Mouse (Mus musculus) NIH3T3 (cell line): ENCODE measurements around the gene Mkrn1.
A peak's percentile ranks its signal among the peaks of the same experiment; 100 is the strongest.
"Not testable (repeated sequence)": the region's sequence is repeated elsewhere in the genome, so short reads cannot be mapped to it uniquely, and the experiment has no call there.

ENCODE experiments used
- DNase-seq: peaks from one replicate; pipeline ENCODE4 v3.0.0-alpha.2; 2012; ENCODE audit warnings: low read depth

Gene Mkrn1

DNA sequence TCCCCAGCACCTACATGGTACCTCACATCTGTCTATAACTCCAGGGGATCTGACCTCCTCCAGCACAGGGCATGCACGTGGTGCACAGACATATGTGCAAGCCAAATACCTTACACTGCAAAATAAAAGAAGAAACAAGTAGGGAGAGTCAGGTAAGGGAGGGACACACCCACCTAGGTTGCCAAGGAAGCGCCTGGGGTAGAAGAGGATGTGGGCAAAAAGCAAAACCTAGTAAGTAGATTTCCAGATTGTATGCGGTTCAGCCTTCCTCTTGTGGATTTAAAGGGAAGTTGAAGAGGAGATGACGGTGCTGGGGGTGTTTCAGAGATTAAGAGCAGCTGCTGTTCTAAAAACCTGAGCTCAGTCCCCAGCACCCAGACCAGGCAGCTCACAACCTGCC is 41.0 kb downstream of the Mkrn1 start:
- no peak for DNase-seq

GRCm38 (mm10) chr6:39378161-39378835 is 42.0 kb downstream of the Mkrn1 start:
- DNase-seq = peak; percentile 20

- peak; percentile 89 for DNase-seq
Measured at GRCm38 (mm10) chr6:39377311-39377827, 42.9 kb downstream of the Mkrn1 start, which contains the start of gene Slc37a3. TSS of gene Slc37a3 (minus strand) at chr6:39377675.

DNA sequence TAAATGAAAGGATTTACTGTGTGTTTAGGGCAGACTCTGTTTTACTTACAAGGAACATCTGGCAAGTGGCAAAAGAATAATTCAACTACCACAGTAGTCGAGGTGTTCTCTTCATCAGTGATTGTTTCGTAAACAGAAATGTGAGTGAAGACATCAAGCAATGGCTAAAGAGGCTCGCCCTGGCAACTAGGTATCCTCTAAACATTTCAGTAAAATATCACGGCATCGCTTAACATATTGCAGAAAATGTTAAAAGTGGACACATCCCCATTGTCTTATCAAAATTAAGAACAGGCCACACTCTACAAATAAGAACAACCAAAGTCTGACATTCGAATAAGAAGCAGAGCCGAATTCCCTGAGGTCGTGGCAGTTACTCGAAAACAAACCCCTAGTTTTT is 43.5 kb downstream of the Mkrn1 start:
- no peak for DNase-seq

- peak; percentile 39 for DNase-seq
Measured at GRCm38 (mm10) chr6:39373301-39373955, 46.8 kb downstream of the Mkrn1 start.

DNA sequence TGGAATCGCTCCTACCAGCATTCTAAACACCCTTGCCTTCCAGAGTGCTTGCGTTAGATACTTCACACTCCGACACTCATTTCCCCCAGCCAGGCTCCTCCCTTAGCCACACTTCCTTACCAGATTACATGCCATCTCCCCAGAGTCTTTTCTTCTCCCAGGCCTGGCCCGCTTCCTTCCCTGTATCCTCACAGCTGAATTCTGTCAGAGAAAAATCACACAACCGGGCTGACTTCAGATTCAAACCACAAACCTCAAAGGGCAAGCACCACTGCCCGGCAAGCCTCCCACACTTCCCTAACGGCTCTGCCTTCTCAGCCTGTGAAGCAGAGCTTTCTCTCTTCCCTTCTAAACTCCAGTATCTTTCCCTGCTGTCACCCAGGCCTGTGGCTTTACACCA is 47.5 kb downstream of the Mkrn1 start:
- peak; percentile 82 for DNase-seq

DNA sequence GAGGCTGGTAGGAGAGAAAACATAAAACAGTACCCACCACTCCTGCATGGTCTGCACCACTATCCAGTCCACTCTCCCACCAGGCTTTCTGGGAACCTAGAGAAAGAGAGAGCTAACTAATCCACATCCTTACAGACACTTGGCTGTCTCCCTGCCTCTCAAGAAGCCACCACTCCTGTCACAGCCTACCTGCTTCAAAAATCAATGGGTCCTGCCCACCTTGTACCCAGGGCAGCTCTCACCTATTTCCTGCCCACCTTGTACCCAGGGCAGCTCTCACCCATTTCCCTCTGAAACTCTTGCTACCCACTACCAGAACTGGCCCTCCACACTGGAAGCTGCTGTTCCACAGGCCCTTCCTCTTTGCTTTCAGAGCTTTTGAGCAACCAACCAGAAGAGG is 48.2 kb downstream of the Mkrn1 start:
- no peak for DNase-seq

GRCm38 (mm10) chr6:39369631-39370030 is 50.6 kb downstream of the Mkrn1 start:
- DNase-seq = no peak

- no peak for DNase-seq
Measured at GRCm38 (mm10) chr6:39362684-39363083, 57.6 kb downstream of the Mkrn1 start.

GRCm38 (mm10) chr6:39359207-39359606 is 61.1 kb downstream of the Mkrn1 start:
- not testable (repeated sequence) for DNase-seq

DNA sequence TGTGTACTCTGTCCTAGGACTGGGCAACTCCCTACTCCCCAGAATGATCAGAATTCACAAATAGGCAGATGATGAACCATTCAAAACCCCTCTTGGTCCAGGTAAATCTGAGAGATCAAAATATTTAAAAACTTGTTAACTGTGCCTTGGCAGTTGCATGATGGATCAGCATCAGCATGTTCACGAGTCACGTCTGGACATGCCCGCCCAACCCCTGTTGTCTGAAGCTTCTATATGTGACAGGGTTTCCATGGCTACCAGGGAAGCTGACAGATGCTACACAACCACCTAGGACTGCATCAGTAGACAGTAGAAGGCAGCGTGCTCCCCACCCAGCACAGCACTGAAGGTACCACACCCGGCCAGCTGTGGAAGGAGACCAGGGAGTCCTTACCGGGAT is 71.3 kb downstream of the Mkrn1 start:
- no peak for DNase-seq

GRCm38 (mm10) chr6:39347880-39348814 is 72.1 kb downstream of the Mkrn1 start:
- peak; percentile 27 for DNase-seq
